Mouse (Mus musculus): ENCODE measurements around the gene Jsrp1. TPM values are rescaled to one million over a fixed set of nuclear protein-coding genes. Genes with fewer than 3 reads are reported as not detected.
"Not testable (repeated sequence)": the region's sequence is repeated elsewhere in the genome, so short reads cannot be mapped to it uniquely, and the experiment has no call there.

The Jsrp1 gene
- polyA plus RNA-seq, 1 experiment: not detected

- Histone ChIP-seq H3K4me1 (ENCODE audit: control insufficient read depth, insufficient read depth, low read length) (no peaks in the 10 kb centered on the region), H3K27ac (ENCODE audit: insufficient read depth, low read length) (peak within 1 kb of the TSS; percentile 77), H3K4me3 (ENCODE audit: insufficient read depth, low read length) (peak within 1 kb of the TSS; percentile 99)
- TF ChIP-seq POLR2A (IDR thresholded peaks at IDR 0.05; ENCODE audit: low read depth, low read length) (peak; percentile 98), CTCF (IDR thresholded peaks at IDR 0.05; ENCODE audit: borderline replicate concordance, insufficient read depth, low read length) (no peak)
These were observed 13.1 kb upstream of the Jsrp1 start, which contains the start of gene Oaz1 for GRCm38 (mm10) chr10:80826151-80827062. Gene Oaz1, plus strand, starts transcription at chr10:80826656.

- TF ChIP-seq POLR2A (IDR thresholded peaks at IDR 0.05; ENCODE audit: low read depth, low read length) (no peak), CTCF (IDR thresholded peaks at IDR 0.05; ENCODE audit: borderline replicate concordance, insufficient read depth, low read length) (no peak)
- H3K4me3 ChIP-seq (ENCODE audit: insufficient read depth, low read length): no peak overlapping the region
- H3K27ac ChIP-seq (ENCODE audit: insufficient read depth, low read length): no peak overlapping the region
- no peaks in the 10 kb centered on the region for H3K4me1 ChIP-seq (ENCODE audit: control insufficient read depth, insufficient read depth, low read length)
These were observed 11.5 kb upstream of the Jsrp1 start for GRCm38 (mm10) chr10:80824827-80825226.

DNA sequence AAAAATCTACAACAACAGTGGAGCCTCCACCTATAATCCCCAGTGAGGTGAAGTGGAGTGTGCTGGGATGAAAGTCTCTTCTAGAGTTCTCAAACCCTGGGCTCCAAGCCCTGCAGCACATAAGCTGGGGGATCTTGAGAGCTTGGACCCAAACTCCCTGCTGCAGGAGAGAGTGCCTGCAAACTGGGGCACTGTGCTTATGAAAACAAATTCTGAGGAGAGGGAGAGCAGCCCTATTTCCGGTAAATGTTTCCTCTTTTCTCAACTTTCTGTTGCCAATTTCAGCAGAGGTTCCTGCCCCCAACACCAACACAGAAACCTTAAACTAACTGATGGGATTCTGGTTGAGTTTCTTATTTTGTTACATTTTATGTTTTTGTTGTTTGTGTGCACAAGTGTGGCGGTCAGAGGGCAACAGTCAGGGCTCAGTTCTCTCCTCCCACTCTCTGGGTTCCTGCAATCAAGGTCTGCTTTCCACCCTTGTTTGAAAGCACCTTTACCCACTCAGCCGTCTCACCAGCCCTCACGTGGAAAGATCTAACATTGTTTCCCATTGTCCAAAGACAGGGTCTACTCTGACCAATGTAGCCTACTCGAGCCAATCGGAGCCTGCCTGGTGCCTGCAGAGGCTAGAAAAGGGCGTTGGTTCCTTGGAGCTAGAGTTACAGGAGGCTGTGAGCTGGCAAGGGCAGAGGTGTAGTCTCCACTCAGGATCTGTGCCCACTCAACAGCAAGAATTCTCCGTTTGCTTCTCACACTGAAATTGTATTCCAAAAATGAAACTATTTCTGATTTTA, 10.7 kb upstream of the Jsrp1 start:
- H3K27ac ChIP-seq (ENCODE audit: insufficient read depth, low read length): no peak overlapping the region
- TF ChIP-seq POLR2A (IDR thresholded peaks at IDR 0.05; ENCODE audit: low read depth, low read length) (no peak), CTCF (IDR thresholded peaks at IDR 0.05; ENCODE audit: borderline replicate concordance, insufficient read depth, low read length) (no peak)
- no peaks in the 10 kb centered on the region for H3K4me1 ChIP-seq (ENCODE audit: control insufficient read depth, insufficient read depth, low read length)
- H3K4me3 ChIP-seq (ENCODE audit: insufficient read depth, low read length): no peak overlapping the region

DNA sequence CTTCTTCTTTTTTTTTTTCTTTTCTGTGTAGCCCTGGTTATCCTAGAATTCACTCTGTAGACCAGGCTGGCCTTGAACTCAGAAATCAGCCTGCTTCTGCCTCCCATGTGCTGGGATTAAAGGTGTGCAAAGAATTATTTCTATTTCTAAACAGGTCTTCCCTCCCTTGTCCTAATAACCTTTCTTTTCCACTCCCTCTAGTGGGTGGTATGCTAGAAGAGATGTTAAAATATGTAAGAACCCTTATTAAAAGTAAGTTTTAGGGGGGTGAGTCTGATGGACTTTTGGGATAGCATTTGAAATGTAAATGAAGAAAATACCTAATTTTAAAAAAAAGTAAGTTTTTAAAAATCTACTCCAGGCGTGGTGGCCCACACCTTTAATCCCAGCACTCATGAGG, 10.0 kb upstream of the Jsrp1 start:
- TF ChIP-seq POLR2A (IDR thresholded peaks at IDR 0.05; ENCODE audit: low read depth, low read length) (no peak), CTCF (IDR thresholded peaks at IDR 0.05; ENCODE audit: borderline replicate concordance, insufficient read depth, low read length) (no peak)
- no peak overlapping the region for H3K4me3 ChIP-seq (ENCODE audit: insufficient read depth, low read length)
- H3K4me1 ChIP-seq (ENCODE audit: control insufficient read depth, insufficient read depth, low read length): no peaks in the 10 kb centered on the region
- no peak overlapping the region for H3K27ac ChIP-seq (ENCODE audit: insufficient read depth, low read length)

DNA sequence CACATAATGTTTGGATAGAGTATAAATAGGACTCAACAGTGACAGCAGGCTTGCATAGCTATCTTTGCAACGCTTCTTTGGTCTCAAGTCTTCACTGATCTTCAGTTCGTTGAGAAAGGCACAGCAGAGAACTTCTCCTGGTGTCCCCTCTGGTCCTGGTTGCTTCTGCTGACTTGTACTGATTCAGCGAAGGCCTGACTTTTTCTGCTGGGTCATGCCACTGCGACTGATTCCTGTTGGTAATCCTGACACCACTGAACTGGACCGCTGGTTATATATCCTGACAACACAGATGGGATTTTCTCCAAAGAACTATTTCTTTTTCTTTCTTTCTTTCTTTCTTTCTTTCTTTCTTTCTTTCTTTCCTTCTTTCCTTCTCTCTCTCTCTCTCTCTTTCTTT, 9.2 kb upstream of the Jsrp1 start:
- TF ChIP-seq POLR2A (IDR thresholded peaks at IDR 0.05; ENCODE audit: low read depth, low read length): no peak
- TF ChIP-seq CTCF (IDR thresholded peaks at IDR 0.05; ENCODE audit: borderline replicate concordance, insufficient read depth, low read length): no peak
- no peak overlapping the region for H3K27ac ChIP-seq (ENCODE audit: insufficient read depth, low read length)
- no peak overlapping the region for H3K4me3 ChIP-seq (ENCODE audit: insufficient read depth, low read length)
- no peaks in the 10 kb centered on the region for H3K4me1 ChIP-seq (ENCODE audit: control insufficient read depth, insufficient read depth, low read length)

- no peaks in the 10 kb centered on the region for H3K4me1 ChIP-seq (ENCODE audit: control insufficient read depth, insufficient read depth, low read length)
These were observed 8.7 kb upstream of the Jsrp1 start for GRCm38 (mm10) chr10:80821991-80822390.

DNA sequence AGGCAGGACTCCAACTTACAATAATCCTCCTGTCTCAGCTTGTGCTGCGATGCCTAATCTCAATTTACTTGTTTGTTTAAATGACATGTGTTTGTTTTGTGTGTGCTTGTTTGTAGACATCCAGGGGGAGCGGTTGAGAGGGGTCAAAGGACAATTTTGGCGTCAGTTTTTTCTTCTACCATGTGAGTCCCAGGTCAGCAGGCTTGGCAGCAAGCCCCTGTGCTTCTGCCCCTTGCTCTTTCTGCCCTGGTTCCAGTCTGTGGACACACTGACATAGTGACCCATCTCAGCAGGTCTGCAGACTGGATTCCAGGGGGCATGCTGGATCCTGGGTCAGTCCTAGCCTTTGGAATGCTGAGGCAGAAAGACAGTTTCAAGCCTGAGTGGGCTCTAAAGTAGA, 6.1 kb upstream of the Jsrp1 start:
- Histone ChIP-seq H3K27ac (ENCODE audit: insufficient read depth, low read length) (no peak overlapping the region), H3K4me1 (ENCODE audit: control insufficient read depth, insufficient read depth, low read length) (no peaks in the 10 kb centered on the region), H3K4me3 (ENCODE audit: insufficient read depth, low read length) (no peak overlapping the region)
- TF ChIP-seq POLR2A (IDR thresholded peaks at IDR 0.05; ENCODE audit: low read depth, low read length) (no peak), CTCF (IDR thresholded peaks at IDR 0.05; ENCODE audit: borderline replicate concordance, insufficient read depth, low read length) (no peak)

More at GRCm38 (mm10) chr10:80821991-80822390, 8.7 kb upstream of the Jsrp1 start:
- TF ChIP-seq CTCF (IDR thresholded peaks at IDR 0.05; ENCODE audit: borderline replicate concordance, insufficient read depth, low read length) (no peak), POLR2A (IDR thresholded peaks at IDR 0.05; ENCODE audit: low read depth, low read length) (no peak)
- Histone ChIP-seq H3K4me3 (ENCODE audit: insufficient read depth, low read length) (no peak overlapping the region), H3K27ac (ENCODE audit: insufficient read depth, low read length) (no peak overlapping the region)

DNA sequence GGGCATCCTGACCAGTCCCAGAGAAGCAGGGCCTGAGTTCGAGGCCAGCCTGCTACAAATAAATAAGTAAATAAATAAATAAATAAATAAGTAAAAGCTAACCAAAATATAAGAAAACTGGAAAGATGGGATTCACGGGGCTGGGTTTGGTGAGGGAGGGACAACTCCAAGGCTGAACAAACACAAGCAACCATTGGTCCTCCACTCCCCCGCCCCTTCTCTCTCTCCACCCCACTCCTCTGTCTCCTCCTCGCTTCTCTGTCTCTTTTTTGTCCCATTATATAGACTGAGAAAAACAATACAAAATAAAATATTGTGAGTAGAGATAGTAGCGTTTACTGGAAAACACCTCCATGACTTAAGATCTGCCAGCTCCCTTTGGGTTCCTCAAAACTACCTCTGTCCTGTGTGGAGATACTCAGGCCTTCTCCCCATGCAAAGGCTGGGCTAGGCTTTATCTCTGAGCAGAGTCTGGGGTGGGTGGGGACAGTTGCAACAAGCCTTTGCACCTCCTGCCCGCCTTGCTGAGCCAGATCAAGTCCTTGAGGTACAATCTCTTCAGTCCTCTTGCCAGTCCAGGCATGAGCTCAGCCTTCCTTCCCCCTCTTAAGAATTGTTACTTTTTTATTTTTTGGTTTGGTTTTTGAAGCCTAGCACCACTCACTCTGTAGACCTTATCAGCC, 5.4 kb upstream of the Jsrp1 start:
- Histone ChIP-seq H3K4me1 (ENCODE audit: control insufficient read depth, insufficient read depth, low read length) (no peaks in the 10 kb centered on the region), H3K27ac (ENCODE audit: insufficient read depth, low read length) (no peak overlapping the region), H3K4me3 (ENCODE audit: insufficient read depth, low read length) (no peak overlapping the region)
- TF ChIP-seq CTCF (IDR thresholded peaks at IDR 0.05; ENCODE audit: borderline replicate concordance, insufficient read depth, low read length) (no peak), POLR2A (IDR thresholded peaks at IDR 0.05; ENCODE audit: low read depth, low read length) (no peak)

DNA sequence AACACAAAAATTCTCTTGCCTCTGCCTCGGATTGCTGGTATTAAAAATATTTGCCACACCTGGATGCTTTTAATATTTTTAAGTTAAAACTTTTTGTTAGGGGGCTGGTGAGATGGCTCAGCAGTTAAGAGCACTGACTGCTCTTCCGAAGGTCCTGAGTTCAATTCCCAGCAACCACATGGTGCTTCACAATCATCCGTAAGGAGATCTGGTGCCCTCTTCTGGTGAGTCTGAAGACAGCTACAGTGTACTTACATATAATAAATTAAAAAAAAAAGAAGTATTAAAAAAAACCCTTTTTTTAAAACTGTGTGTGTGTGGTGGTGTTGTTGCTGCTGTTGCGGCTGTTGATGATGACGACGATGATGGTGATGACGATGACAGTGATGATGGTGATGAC, 4.7 kb upstream of the Jsrp1 start:
- H3K4me1 ChIP-seq (ENCODE audit: control insufficient read depth, insufficient read depth, low read length); H3K4me3 ChIP-seq (ENCODE audit: insufficient read depth, low read length); H3K27ac ChIP-seq (ENCODE audit: insufficient read depth, low read length): not testable (repeated sequence)
